Mouse (Mus musculus): Measurements from ENCODE around the gene Rsph9.

DNA sequence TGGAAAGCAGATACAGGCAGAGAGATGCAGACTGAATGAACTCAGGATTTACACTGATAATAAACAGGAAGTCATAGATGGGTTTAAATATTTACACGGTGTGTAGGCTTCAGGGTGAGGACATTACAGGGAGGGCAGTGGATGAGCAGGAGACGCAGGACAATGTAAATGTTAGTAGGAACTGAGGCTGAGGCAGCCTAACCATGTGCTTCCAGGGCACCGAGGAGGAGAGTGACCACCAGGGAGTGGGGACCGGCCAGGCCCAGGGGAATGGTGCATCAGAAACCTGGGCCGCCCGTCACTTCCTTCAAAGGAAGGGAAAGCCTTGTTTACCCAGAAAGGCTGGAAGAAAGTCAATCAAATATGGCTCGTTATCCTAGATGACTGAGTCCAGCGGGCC lies 45.5 kb downstream of the Rsph9 start:
- TF ChIP-seq CTCF (IDR thresholded peaks at IDR 0.05; ENCODE audit: control insufficient read depth, insufficient read depth, insufficient read length) (no peak), CEBPB (IDR thresholded peaks at IDR 0.05; ENCODE audit: low read depth) (no peak), MAX (IDR thresholded peaks at IDR 0.05) (no peak), USF1 (IDR thresholded peaks at IDR 0.05; ENCODE audit: low read depth) (no peak), MYOG (IDR thresholded peaks at IDR 0.05; ENCODE audit: control insufficient read depth, extremely low read depth, insufficient read length) (no peak), MYOD1 (IDR thresholded peaks at IDR 0.05; ENCODE audit: control insufficient read depth, insufficient read length, low read depth) (no peak)

Data from C2C12 (cell line).